Mouse (Mus musculus): ENCODE measurements around the gene Hoxc12.

DNA sequence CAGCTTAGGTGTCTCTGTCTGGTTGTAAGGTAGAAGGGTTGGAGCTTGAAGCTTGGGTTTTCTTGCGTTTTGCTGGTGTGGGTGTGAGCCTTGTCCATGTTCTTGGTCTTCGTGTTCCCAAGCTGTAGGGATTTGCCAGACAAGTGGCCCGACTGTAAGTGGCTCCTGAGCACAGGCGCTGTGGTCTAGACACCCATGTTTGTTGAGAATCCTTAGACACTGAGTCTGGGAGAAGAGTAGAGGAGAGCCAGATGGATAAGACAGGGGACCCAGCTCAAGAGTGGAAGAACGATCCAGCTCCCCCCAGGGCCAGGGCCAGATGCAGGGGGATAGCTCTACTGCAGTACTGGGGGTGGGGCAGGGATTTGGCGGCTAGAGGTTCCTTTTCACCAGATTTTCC, 36.2 kb downstream of the Hoxc12 start:
- TF ChIP-seq EP300 (IDR thresholded peaks at IDR 0.05) (no peak), CTCF (IDR thresholded peaks at IDR 0.05) (no peak)

All from lung, postnatal 0 days (tissue).